Mouse (Mus musculus) erythroblast, embryonic 14.5 days (primary cell): Measurements from ENCODE around the gene Majin. TPM values are rescaled to one million over a fixed set of nuclear protein-coding genes. Genes with fewer than 3 reads are reported as not detected.
A peak's percentile ranks its signal among the peaks of the same experiment; 100 is the strongest.

ENCODE experiments used
- H3K27me3 ChIP-seq: 2 replicates; pipeline ENCODE4 v1.6.1; 2012; ENCODE audit warnings: inconsistent platforms; ENCODE audit not compliant: control insufficient read depth
- H3K36me3 ChIP-seq: 2 replicates; pipeline ENCODE4 v1.6.1; 2012; ENCODE audit warnings: mild to moderate bottlenecking, inconsistent platforms; ENCODE audit not compliant: control insufficient read depth
- H3K4me1 ChIP-seq: 2 replicates; pipeline ENCODE4 v1.6.1; 2012; ENCODE audit warnings: inconsistent platforms; ENCODE audit not compliant: control insufficient read depth
- H3K4me3 ChIP-seq: replicated peaks from 2 replicates; pipeline ENCODE3; 2012; ENCODE audit warnings: moderate library complexity, mild to moderate bottlenecking, inconsistent platforms
- H3K9me3 ChIP-seq: 2 replicates; pipeline ENCODE4 v1.6.1; 2012; ENCODE audit warnings: low read length, inconsistent platforms, mixed read lengths; ENCODE audit not compliant: control insufficient read depth
- GATA1 ChIP-seq: IDR thresholded peaks from 2 replicates; pipeline ENCODE4 v1.6.1; 2012; ENCODE audit warnings: low read length, inconsistent platforms, mixed read lengths
- TAL1 ChIP-seq: IDR thresholded peaks from 3 replicates; pipeline ENCODE4 v1.6.1; 2012; ENCODE audit warnings: low read length, inconsistent platforms, mixed read lengths
- polyA plus RNA-seq: library from polyadenylated mRNA; stranded (reverse); fragments of >175 nt; gene quantifications from 2 replicates; pipeline ENCODE4 v1.2.3, GENCODE M21; 2012

Majin gene
- polyA plus RNA-seq, 1 experiment, result not detected

DNA sequence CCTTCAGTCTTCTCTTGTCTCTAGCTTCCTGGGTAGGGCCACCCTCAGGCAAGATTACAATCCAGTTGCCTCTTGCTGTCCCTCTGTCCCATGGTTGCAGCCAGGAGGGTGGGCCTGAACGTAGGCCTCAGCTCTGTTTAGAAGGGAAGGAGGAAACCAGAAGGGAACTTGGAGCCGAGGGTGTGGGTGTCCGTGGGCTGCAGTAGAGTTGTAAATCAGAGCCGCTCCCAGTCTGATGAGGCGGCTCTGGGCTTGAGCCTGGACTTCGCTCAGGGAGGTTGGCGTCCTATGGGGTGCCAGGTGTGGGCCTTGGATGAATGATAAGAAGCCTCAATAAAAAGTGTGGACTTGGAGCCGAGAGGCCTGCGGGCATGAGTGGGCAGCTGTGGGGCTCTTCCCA is 80.0 kb downstream of the Majin start:
- Histone ChIP-seq H3K36me3 (peaks cover 28% of the 10 kb centered on the region), H3K4me1 (peaks cover 13% of the 10 kb centered on the region), H3K9me3 (peaks cover 2% of the 10 kb centered on the region; the same call in 1 of the 2 replicates), H3K4me3 (peak overlapping the region; percentile 53), H3K27me3 (0 out of 2 replicates have a peak, but pooled peaks cover 4% of the 10 kb centered on the region)
- TF ChIP-seq GATA1 (no peak), TAL1 (no peak)

- H3K4me1 ChIP-seq, result peaks cover 16% of the 10 kb centered on the region
- 0 out of 2 replicates have a peak, but pooled peaks cover 4% of the 10 kb centered on the region for H3K27me3 ChIP-seq
- no peak for TF ChIP-seq GATA1
- H3K9me3 ChIP-seq, result peaks cover 2% of the 10 kb centered on the region; the same call in 1 of the 2 replicates
- no peak overlapping the region for H3K4me3 ChIP-seq
- peaks cover 23% of the 10 kb centered on the region for H3K36me3 ChIP-seq
Observed at GRCm38 (mm10) chr19:6264945-6265344, 80.8 kb downstream of the Majin start.

GRCm38 (mm10) chr19:6265727-6266182 is 81.6 kb downstream of the Majin start:
- no peak for TF ChIP-seq TAL1
- no peak for TF ChIP-seq GATA1
- Histone ChIP-seq H3K4me3 (no peak overlapping the region), H3K4me1 (peaks cover 17% of the 10 kb centered on the region), H3K27me3 (0 out of 2 replicates have a peak, but pooled peaks cover 4% of the 10 kb centered on the region), H3K36me3 (peaks cover 15% of the 10 kb centered on the region), H3K9me3 (peaks cover 2% of the 10 kb centered on the region; the same call in 1 of the 2 replicates)

- H3K36me3 ChIP-seq, result no peaks in the 10 kb centered on the region; the same call in none of the 2 replicates
- H3K9me3 ChIP-seq, result no peaks in the 10 kb centered on the region
- peaks cover 22% of the 10 kb centered on the region for H3K4me1 ChIP-seq
- TF ChIP-seq TAL1, result no peak
- no peak for TF ChIP-seq GATA1
- H3K27me3 ChIP-seq, result 0 out of 2 replicates have a peak, but pooled peaks cover 4% of the 10 kb centered on the region
- H3K4me3 ChIP-seq, result no peak overlapping the region
Observed at GRCm38 (mm10) chr19:6267306-6268169, 83.3 kb downstream of the Majin start.

DNA sequence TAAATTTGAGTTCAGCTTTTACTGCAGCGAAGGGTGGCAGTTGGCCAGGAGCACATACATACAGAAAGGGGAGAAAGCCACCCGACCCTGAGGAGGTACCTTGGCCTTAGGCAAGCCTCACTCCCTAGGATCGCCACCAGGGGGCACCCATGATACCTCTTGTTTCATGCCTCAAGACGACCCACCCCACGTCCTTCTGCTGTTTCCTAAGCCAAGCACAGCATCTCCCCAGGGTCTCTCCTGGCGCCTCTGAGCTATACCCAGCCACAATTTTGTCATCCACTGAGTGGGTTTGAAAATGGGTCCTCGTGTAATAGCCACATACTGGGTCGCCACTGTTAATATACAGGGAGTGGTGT is 84.0 kb downstream of the Majin start:
- no peak overlapping the region for H3K4me3 ChIP-seq
- TF ChIP-seq GATA1 (no peak), TAL1 (no peak)
- peaks cover 22% of the 10 kb centered on the region for H3K4me1 ChIP-seq
- no peaks in the 10 kb centered on the region; the same call in 1 of the 2 replicates for H3K36me3 ChIP-seq
- H3K9me3 ChIP-seq, result no peaks in the 10 kb centered on the region
- H3K27me3 ChIP-seq, result 0 out of 2 replicates have a peak, but pooled peaks cover 4% of the 10 kb centered on the region

DNA sequence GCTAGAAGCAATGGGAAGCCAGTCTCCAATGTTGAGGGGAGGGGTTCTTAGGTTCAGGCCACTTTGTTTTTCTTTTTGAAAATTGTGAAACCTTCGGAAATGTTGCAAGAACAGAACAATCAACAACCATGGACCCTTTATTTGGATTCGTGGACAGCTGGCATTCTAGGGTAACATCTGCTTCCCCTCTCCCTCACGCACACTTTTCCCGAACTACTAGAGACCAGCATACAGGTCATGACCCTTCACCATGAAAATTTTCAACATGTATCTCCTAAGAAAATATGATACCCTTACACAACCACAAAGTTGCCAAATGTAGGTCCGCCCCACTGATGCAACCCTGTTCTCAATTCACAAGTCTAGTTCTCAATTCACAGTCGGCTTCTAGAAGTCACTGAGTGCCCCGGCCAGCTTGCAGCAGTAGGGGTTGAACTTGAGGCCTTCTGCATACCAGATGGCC is 84.5 kb downstream of the Majin start:
- no peaks in the 10 kb centered on the region; the same call in 1 of the 2 replicates for H3K36me3 ChIP-seq
- H3K27me3 ChIP-seq, result 0 out of 2 replicates have a peak, but pooled peaks cover 4% of the 10 kb centered on the region
- no peak for TF ChIP-seq TAL1
- no peak for TF ChIP-seq GATA1
- no peaks in the 10 kb centered on the region for H3K9me3 ChIP-seq
- H3K4me1 ChIP-seq, result peaks cover 22% of the 10 kb centered on the region
- no peak overlapping the region for H3K4me3 ChIP-seq

GRCm38 (mm10) chr19:6269798-6270475 is 85.7 kb downstream of the Majin start:
- 0 out of 2 replicates have a peak, but pooled peaks cover 4% of the 10 kb centered on the region for H3K27me3 ChIP-seq
- no peak for TF ChIP-seq GATA1
- no peak for TF ChIP-seq TAL1
- no peaks in the 10 kb centered on the region for H3K9me3 ChIP-seq
- H3K36me3 ChIP-seq, result no peaks in the 10 kb centered on the region; the same call in 1 of the 2 replicates
- peaks cover 29% of the 10 kb centered on the region for H3K4me1 ChIP-seq
- H3K4me3 ChIP-seq, result no peak overlapping the region

GRCm38 (mm10) chr19:6270661-6271060 is 86.5 kb downstream of the Majin start:
- peaks cover 36% of the 10 kb centered on the region for H3K4me1 ChIP-seq
- no peaks in the 10 kb centered on the region for H3K9me3 ChIP-seq
- H3K36me3 ChIP-seq, result no peaks in the 10 kb centered on the region
- 0 out of 2 replicates have a peak, but pooled peaks cover 4% of the 10 kb centered on the region for H3K27me3 ChIP-seq
- TF ChIP-seq TAL1 (no peak), GATA1 (no peak)
- H3K4me3 ChIP-seq, result no peak overlapping the region

- TF ChIP-seq TAL1, result no peak
- TF ChIP-seq GATA1, result no peak
Observed at GRCm38 (mm10) chr19:6271206-6271605, 87.0 kb downstream of the Majin start.

More at GRCm38 (mm10) chr19:6271206-6271605, 87.0 kb downstream of the Majin start:
- Histone ChIP-seq H3K9me3 (no peaks in the 10 kb centered on the region), H3K27me3 (0 out of 2 replicates have a peak, but pooled peaks cover 4% of the 10 kb centered on the region), H3K4me3 (no peak overlapping the region), H3K36me3 (no peaks in the 10 kb centered on the region), H3K4me1 (peaks cover 42% of the 10 kb centered on the region)
